Mouse (Mus musculus) lung, postnatal 0 days (tissue): Measurements from ENCODE around the gene Cox4i2.

ENCODE experiments used
- CTCF ChIP-seq: IDR thresholded peaks from 2 replicates; pipeline ENCODE4 v1.5.1; 2016; ENCODE audit warnings: antibody characterized with exemption, mild to moderate bottlenecking
- EP300 ChIP-seq: IDR thresholded peaks from 2 replicates; pipeline ENCODE4 v1.6.1; 2016; ENCODE audit warnings: antibody characterized with exemption, mild to moderate bottlenecking, control low read depth

DNA sequence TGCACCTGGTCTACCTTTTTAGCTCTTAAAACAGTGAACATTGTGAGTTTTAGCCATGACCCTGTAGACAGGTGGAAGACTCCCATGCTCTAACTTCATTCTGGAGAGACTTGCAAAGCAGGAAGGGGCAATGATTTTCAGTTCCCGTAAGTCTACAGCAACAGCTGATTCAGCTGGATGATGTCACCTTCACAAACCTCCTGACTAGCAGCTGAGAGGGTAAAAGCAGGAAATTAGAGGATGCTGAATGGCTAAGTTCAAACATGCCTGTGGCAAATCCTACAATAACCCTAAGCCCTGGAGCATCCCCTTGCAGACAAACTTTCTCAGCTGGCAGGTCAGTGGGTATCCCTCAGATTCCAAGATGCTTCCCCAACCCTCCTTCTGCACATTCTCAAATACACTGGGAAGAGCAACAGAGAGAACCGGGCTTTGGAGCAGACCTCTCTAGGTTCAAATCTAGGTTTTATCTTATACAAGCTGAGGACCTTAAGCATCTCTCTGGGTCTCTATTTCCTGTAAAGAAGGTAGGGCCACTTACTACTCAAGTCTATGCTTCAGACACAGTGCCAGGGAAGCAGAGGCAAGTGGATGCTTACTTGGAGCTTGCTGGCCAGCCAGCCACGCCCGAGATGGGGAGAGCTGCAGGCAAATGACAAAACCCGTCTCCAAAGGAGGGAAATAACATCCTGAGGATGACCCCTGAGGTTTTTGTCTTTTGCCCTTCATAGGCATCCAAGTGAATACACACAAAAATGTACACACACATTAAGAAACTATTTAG lies 56.4 kb downstream of the Cox4i2 start:
- TF ChIP-seq CTCF, result no peak
- TF ChIP-seq EP300, result peak; percentile 69; the same call in 1 of the 2 replicates
